Mouse (Mus musculus) adrenal gland, adult (tissue): ENCODE data around the gene Itln1.

Experiments
- DNase-seq, 2 experiments: peaks; one replicate each; pipeline ENCODE4 v3.0.0; 2022 to 2023; ENCODE audit warnings: low spot score in 1 of 2; ENCODE audit not compliant: inconsistent age in 2 of 2

The Itln1 gene

DNA sequence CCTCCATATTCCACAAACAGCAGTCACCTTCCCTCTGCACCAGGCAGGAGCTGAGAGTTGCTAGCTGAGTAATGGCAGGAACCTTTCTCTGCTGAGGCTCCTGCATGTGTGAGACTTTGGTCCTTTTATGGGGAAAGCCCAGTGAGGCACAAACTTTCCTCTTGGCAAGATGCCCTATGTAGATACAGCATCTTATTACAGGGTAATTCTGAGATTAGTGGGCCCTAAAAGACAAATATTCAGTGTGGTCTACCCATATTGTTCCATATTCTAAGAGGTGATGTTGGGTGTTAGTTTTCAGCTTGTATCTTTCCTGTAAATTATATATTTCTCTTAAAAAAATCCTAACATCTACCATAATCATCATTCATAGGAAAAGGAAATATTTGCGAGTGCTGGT is at the start of gene Itln1:
Gene Itln1 (minus strand): TSS at position 101 of the 400 bp plus-strand sequence.
- DNase-seq, result peak in 1 of 2 experiments; percentile 6

DNA sequence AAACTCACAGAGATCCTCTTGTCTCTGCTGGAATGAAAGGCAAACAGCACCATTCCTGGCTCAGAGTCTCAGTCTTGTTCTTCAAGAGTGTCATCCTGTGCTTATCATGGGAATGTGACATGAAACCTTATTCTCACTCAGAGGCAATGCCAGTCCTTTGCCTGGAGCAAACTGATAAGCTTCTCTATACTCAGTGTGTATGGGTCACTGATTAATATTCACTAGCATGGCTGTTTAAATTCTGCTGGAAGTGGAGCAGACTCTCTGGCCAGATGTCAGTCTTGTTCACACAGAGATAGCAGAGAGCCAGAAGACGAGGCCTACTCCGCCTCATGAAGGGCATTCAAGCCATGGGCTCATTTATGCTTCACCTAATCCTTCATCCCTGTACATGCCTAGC is 49.5 kb upstream of the Itln1 start:
- DNase-seq, result no peak

DNA sequence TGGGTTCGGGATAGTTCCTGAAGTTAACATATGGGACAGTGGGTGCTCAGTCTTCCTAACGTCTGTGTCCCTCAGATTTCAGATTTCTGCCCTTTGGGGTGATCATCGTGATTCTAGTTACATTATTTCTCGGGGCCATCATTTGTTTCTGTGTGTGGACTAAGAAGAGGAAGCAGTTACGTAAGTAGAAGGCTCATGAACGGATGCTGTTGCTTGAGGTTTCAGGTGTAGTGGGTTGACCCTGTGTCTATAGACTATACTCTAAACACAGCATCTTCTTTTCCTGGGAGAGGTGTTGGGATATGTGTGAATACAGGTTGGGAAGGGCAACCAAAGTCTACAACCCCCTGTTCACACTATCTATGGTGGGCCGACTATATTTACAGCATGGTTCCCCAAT is 42.1 kb upstream of the Itln1 start:
- DNase-seq, result no peak

DNA sequence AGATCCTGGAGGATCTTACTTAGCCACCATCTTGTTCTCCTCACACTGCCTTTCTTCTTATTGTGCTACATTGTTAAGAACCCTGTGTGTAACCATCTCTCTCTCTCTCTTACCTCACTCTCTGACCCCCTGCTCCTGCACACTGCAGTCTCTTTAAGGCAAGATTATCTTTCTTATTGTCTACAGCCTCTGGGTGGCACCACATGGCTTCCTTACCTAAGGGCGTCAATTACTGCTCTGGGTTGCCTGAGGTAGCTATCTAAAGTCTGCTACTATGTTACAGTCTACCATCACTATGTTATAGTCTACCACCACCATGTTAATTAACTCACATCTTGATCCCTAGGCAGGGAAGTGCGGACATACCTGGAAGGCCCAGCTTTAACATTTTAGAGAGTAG is 33.3 kb upstream of the Itln1 start:
- no peak for DNase-seq

DNA sequence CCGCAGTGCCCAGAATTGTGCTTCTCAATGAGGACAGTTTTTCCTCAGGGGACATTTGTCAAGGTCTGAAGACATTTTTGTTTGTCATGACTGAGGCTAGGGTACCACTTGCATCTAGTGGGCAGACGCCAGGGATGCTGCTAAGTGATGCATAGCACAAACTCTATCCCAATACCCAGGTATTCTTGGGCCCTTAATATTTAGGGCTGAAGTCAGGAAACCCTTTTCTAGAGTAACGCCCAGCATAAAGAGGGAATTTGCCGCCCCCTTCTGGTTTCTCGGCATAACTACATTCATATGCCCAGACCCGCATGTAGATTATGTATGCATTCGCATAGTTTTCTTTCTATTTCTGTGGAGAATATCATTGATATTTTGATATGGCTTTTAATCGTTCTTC is 31.7 kb upstream of the Itln1 start:
- peak; percentile 37 to 83 for DNase-seq

DNA sequence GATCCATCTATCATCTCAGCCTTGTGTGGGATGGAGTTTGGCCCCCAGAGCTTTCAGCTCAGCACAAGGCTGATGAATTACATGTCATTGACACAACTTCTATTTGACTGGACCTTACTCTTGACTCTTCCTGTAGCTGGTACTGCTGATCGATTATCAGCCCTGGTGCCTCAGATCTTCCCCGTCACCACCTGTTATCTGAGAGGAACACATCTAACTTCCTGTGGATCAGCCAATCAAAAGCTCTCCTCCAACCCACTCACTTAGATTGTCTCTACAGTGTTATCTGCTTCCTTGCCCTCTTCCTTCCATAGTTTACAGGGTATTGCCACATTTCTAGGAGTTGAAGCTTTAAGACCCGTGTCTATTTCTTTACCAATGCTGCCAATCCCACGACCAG is 30.8 kb upstream of the Itln1 start:
- no peak for DNase-seq

DNA sequence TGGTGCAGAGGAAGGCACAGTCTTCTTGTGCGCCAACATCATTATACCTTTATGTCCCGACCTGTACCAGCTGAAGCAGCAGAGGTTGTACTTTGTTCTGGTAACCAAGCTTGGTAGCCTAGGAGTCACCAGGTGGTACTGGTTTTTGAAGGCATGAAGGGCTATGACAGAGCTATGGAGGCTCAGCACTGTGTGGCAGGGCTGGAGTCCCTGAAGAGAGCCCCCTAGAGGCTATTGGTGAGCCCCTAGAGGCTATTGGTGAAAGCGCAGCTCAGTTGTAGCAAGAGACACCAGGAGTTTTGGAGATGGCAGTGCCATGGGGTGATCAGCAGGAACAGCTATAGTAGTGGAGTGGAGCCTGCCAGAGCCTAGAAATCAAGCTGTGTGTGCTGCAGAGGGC is 29.2 kb upstream of the Itln1 start:
- peak; percentile 19 to 63 for DNase-seq

DNA sequence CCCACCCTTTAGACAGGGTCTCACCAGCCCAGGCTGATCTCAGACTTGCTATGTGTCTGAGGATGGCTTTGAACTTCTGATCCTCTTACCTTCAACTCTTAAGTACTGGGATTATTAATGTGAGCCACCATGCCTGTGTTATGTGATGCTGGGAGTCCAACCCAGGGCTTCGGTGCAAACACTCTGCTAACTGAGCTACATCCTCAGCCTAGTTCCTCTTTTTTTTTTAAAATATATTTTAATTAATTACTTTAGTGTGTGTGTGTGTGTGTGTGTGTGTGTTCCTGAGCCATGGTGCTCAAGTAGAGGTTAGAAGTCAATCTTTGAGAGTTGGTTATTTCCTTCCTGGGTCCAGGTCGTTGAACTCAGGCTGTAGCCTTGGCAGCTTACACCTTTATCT is 27.9 kb upstream of the Itln1 start:
- no peak for DNase-seq

DNA sequence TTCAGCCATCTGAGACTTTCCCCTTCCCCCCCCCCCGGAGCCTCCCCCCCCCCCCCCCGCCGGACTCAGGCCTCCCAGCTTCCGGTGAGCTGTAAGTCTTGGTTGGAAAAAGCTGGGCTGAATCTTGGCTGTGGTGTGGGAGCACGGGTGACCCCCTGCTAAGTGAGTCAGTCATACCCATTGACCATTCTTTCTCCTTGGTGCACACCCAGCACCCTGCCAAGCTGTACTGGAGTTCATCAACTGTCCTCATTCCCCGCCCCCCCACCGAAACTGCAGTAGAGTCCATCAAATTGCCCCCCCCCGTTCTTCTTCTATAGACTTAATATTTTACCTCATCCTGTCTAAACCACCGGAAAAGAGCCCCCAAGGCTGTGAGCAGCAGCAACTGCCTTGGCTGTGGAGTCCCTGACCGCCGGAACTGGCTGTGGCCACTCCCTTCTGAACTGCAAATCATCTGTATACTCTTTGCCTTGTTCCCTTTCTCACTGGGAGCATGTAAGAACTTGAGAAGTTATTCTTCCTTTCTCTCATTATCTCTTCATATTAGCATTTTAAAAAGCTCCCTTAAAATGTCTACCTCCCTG is 26.6 kb upstream of the Itln1 start:
- no peak for DNase-seq

DNA sequence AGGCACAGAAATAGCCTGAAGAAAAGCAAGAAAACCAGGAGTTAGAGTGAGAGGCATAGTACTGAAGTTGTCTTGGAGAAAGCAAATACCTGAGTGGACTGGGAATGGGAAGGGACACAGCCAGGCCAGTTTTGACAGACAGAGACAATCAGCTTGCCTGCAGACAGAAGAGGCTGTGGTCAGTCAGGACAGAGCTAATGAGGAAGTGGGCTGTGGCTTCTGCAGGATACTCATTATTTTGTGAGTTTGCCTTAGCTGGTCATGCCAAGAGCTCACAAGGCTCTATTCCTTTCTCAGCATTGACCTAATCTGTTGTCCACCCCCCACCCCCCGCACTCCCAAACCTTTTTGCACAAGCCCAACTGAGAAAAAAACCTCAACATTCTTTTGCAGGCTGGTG is 26.1 kb upstream of the Itln1 start:
- peak in 1 of 2 experiments; percentile 37 for DNase-seq

DNA sequence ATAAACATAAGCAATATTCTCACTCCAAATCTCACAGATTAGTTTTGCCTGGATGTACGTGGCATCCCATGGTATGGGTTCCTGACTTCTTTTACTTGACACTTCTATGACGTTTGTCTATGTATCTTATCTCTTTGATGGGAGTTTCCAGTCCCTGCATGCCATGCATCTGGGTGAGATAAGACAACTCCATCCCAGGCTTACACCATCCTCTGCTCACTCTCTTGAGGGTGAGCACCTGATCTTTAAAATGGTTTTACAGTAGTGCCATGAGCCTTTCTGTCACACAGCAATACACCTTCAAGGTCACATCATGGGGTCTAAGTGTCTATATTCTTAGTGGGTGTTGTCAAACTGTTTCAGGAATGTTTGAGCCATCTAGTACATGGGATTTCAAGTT is 25.2 kb upstream of the Itln1 start:
- DNase-seq, result no peak

DNA sequence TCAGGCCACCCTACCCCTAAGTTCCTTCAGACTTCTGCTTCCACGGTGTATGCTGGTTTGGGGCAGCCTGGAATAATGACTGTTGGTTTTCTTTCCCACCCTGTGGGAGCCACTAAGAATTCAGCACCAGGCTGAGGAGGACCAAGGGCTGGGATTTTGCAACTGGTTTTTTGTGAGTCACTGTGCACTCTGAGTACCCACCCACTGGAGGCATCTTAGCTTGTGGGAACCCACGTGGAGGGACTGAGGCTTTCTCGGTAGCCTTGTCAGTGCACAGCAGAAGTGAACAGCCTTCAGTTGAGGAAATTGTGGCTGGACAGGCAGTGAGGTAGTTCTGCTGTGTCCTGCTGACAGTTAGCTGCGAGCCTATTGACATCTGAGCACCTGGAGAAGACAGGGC is 23.8 kb upstream of the Itln1 start, which contains the start of gene Cd244a:
Gene Cd244a (plus strand): TSS at position 296 of the 400 bp plus-strand sequence.
- peak in 1 of 2 experiments; percentile 53 for DNase-seq

DNA sequence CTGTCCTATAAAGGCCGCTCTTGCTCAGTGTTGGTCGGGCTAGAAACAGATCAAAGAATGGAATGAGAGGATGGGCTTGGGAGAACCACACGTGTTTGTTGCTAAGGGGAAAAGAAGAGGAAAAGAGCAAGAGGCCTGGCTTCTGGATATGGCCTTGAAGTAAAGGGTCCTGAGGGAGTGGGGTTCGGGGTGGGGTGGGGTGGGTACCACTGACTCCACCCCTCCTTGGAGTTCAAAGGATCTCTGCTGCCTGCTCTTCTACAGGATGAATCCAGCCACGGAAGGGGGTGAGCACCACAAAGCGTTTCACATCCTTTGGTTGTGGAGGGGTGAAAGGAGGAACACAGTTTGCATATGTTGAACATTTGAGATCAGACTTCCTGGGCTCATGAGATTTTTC is 23.3 kb upstream of the Itln1 start:
- no peak for DNase-seq

DNA sequence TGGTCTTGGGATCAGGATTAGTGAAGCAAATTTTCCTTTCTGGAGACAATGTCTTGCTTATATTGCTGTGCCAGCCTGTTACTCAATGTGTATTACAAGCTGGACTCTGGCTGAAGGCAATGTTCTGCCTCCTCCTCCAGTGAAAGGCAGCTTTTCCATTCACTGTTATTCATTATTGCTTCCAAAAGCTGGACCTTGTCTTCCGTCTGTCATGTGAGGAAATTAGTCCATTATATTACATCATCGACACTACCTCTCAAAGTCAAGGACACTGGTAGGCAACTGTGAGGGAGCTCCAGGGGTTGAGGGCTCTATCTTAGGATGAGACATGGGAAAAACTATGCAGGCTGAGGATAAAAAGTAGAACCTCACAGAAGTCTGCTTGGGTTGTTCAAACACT is 21.3 kb upstream of the Itln1 start:
- DNase-seq, result peak in 1 of 2 experiments; percentile 69

DNA sequence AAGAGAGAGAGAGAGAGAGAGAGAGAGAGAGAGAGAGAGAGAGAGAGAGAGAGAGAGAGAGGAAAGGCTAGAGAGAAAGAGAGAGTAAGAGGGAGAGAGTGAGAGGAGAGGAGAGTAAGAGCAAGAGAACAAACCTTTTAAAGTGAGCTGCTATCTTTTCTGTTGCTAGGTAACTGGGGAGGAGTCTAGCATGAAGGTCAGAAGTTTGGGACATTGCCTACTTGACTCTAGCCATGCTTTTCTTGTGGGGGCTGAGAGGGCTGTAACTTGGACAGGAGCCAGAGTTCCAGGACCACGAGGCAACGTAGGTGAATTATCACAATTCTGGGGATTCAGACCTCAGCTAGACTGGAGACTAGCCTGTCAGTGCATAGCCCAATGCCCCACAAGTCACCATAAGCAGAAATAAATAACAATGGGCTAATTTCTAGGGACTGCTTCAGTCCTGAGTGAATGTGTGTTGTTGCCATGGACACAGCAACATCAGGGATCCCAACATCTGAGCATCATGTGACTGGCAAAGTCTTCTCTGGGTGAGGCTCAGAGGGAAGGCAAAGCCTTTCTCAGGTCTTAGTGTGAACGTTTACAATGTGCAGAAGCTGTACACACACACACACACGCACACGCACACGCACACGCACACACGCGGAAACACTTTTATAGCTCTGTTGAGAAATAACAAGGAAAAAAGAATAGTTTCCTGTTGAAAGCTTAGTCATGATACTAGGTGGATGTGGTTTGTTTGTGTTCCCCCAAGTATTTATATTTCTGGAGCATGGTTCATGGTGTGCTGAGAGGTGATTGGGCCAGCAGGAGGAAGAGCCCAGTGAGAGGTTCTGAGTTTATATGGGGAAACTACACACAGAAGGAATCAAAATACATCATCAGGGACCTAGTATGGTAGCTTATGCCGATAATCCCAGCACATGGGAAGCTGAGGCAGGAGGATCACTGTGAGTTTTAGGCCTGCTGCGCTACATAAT is 18.6 kb upstream of the Itln1 start:
- no peak for DNase-seq

DNA sequence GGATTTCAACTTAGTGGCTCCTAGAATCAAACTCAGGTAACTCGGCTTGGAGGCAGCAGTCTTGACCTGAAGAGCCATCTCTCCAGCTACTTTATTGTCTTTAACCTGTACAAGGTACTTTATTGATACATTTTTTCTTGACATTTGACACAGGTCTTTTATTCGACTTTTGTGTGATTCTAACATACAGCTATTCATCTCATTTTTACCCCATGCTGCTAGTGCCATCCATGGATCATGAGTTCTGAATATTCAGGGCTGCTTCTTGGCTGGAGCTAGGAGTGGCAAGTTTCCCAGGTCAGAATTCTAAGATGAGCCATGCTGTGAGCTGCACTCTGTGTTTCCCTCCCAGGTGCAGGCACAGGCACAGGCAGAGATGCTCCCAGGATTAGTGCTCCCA is 17.1 kb upstream of the Itln1 start:
- DNase-seq, result no peak

DNA sequence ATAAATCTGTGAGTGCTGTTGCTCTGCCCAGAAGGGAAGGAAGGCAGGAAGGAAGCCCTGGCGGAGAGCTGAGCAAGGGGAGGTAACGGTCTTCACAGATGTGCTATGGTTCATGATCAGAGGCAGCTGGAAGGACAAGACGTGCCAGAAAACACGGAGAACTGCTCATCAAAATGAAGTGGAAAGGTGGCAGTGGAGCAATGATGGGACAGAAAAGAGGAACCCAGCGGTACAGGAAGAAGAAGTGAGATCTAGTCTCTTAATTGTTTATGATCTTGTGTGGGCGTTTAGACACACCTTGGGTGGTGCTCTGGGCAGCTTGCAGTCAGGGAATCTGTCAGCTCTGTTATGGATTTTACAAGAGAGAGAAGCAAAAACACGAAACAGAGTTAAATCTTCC is 16.2 kb upstream of the Itln1 start:
- no peak for DNase-seq

DNA sequence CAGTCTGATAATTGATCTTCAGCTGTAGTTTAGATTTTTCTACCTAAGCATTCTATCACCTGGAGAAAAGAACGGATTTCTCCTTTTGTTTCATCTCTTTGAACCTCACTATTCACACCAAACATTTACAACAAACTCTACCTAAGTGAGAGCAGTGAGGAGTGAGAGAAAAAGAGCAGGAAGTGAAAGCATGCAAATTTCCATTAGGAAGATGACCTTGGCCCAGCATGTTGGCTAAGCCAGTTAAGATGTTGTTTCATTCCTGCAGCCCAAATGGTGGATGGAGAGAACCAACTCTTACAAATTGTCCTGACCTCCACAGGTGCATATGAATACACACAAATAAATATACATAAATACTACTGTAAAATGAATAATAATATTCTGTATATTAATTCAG is 5.6 kb upstream of the Itln1 start:
- DNase-seq, result peak in 1 of 2 experiments; percentile 8

DNA sequence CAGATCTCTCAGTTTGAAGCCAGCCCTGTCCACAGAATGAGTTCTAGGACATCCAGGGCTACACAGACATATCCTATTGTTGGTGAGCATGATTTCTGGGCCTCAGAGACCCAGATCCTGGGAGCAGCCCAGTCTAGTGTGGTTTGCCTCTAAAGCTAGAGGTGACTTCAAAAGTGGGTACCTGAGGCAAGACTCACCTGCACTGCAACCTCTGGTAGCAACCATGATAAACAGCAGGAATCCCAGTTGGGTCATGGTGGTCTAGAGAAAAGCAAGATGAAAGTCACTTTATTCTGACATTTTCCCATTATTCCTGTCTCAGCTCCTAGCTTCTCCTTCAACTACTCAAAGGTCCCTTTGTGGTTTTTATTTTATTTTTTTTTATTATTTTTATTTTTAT is 537 bp downstream of the Itln1 start:
- DNase-seq, result peak in 1 of 2 experiments; percentile 5

DNA sequence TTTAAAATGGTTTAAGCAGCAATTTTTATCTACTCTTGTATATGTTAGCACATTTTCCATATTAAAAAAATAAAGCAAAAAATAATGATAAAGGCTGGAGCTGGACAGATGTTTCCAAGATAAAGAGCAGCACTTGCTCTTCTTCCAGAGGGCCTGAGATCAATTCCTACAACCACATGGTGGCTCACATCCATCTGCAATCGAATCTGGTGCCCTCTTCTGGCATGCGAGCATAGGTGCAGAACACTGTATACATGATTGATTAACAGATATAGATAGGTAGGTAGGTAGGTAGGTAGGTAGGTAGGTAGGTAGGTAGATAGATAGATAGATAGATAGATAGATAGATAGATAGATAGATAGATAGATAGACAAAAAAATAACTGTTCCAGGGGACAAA is 2.3 kb downstream of the Itln1 start:
- DNase-seq, result peak in 1 of 2 experiments; percentile 15

DNA sequence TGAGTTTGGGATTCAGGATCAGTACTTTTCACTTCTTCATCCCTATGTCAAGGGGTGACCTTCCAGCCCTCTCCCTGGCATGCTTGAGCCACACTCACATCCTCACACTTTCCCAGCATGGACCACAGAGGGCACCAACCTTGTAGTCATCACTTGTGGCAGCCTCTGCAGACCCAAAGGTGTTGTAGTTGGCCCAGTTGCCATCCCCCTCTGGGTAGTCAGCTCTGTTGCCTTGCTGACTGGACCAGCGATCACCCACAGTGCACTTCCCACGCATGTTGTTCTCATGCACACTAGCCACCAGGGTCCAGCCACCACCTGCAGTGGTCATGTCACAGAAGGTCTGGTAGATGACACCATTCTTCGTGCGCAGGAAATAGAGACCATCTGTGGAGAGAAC is 3.7 kb downstream of the Itln1 start:
- no peak for DNase-seq

DNA sequence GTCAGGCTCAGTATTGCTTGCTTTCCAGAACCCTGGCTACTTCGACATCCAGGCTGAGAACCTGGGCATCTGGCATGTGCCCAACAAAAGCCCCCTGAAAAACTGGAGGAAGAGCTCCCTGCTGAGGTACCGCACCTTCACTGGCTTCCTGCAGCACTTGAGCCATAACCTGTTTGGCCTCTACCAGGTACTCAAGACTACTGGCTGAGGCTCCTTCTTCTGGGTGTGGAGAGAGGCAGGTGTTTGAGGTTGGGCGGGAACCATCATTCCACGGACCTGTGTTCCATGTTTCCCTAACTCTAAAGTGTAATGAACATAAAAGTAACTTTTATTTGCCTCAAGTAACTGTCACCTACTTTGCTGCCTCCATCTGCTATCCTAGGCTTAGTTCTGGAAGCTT is 19.5 kb downstream of the Itln1 start:
- peak in 1 of 2 experiments; percentile 17 for DNase-seq
